Mouse (Mus musculus): Measurements from ENCODE around the gene Slc7a14. TPM values are rescaled to one million over a fixed set of nuclear protein-coding genes. Genes with fewer than 3 reads are reported as not detected.
"Not testable (repeated sequence)": the region's sequence is repeated elsewhere in the genome, so short reads cannot be mapped to it uniquely, and the experiment has no call there.

Slc7a14 gene
- polyA plus RNA-seq, 1 experiment = not detected

- H3K36me3 ChIP-seq (ENCODE audit: control insufficient read depth, insufficient read depth, low read length) = no peaks in the 10 kb centered on the region
- 78% methylated on average over 2 of the region's 2 CpGs for WGBS
- no peak for TF ChIP-seq CTCF (IDR thresholded peaks at IDR 0.05; ENCODE audit: extremely low read depth, insufficient read depth, insufficient read length, insufficient replicate concordance)
- no peak for TF ChIP-seq POLR2A (IDR thresholded peaks at IDR 0.05; ENCODE audit: low read depth, low read length)
Observed at GRCm38 (mm10) chr3:31274875-31275274, 35.3 kb downstream of the Slc7a14 start.

GRCm38 (mm10) chr3:31273247-31273646 is 36.9 kb downstream of the Slc7a14 start:
- H3K27me3 ChIP-seq (ENCODE audit: control insufficient read depth, insufficient read depth, low read length); H3K4me3 ChIP-seq (ENCODE audit: extremely low read depth, insufficient read depth, insufficient read length); DNase-seq (ENCODE audit: low read depth in 1 of 2, low spot score in 2 of 2); H3K36me3 ChIP-seq (ENCODE audit: control insufficient read depth, insufficient read depth, low read length); H3K4me1 ChIP-seq (ENCODE audit: control insufficient read depth, insufficient read depth, insufficient read length); H3K27ac ChIP-seq (ENCODE audit: insufficient read depth, low read length): not testable (repeated sequence)

More at GRCm38 (mm10) chr3:31274875-31275274, 35.3 kb downstream of the Slc7a14 start:
- H3K4me1 ChIP-seq (ENCODE audit: control insufficient read depth, insufficient read depth, insufficient read length) = no peaks in the 10 kb centered on the region
- no peak for DNase-seq (ENCODE audit: low read depth in 1 of 2, low spot score in 2 of 2)
- H3K27me3 ChIP-seq (ENCODE audit: control insufficient read depth, insufficient read depth, low read length) = no peaks in the 10 kb centered on the region
- H3K4me3 ChIP-seq (ENCODE audit: extremely low read depth, insufficient read depth, insufficient read length) = no peak overlapping the region
- H3K27ac ChIP-seq (ENCODE audit: insufficient read depth, low read length) = no peak overlapping the region

GRCm38 (mm10) chr3:31272635-31273034 is 37.5 kb downstream of the Slc7a14 start:
- no peaks in the 10 kb centered on the region for H3K36me3 ChIP-seq (ENCODE audit: control insufficient read depth, insufficient read depth, low read length)
- no peaks in the 10 kb centered on the region for H3K4me1 ChIP-seq (ENCODE audit: control insufficient read depth, insufficient read depth, insufficient read length)
- no peak for TF ChIP-seq POLR2A (IDR thresholded peaks at IDR 0.05; ENCODE audit: low read depth, low read length)
- TF ChIP-seq CTCF (IDR thresholded peaks at IDR 0.05; ENCODE audit: extremely low read depth, insufficient read depth, insufficient read length, insufficient replicate concordance) = no peak
- no peak overlapping the region for H3K4me3 ChIP-seq (ENCODE audit: extremely low read depth, insufficient read depth, insufficient read length)
- no peaks in the 10 kb centered on the region for H3K27me3 ChIP-seq (ENCODE audit: control insufficient read depth, insufficient read depth, low read length)
- no peak overlapping the region for H3K27ac ChIP-seq (ENCODE audit: insufficient read depth, low read length)
- 86% methylated on average over 2 of the region's 2 CpGs for WGBS
- no peak for DNase-seq (ENCODE audit: low read depth in 1 of 2, low spot score in 2 of 2)

- H3K27me3 ChIP-seq (ENCODE audit: control insufficient read depth, insufficient read depth, low read length) = no peaks in the 10 kb centered on the region
- H3K4me3 ChIP-seq (ENCODE audit: extremely low read depth, insufficient read depth, insufficient read length) = no peak overlapping the region
- no peak overlapping the region for H3K27ac ChIP-seq (ENCODE audit: insufficient read depth, low read length)
- no peak for DNase-seq (ENCODE audit: low read depth in 1 of 2, low spot score in 2 of 2)
- H3K36me3 ChIP-seq (ENCODE audit: control insufficient read depth, insufficient read depth, low read length) = no peaks in the 10 kb centered on the region
- H3K4me1 ChIP-seq (ENCODE audit: control insufficient read depth, insufficient read depth, insufficient read length) = no peaks in the 10 kb centered on the region
- TF ChIP-seq CTCF (IDR thresholded peaks at IDR 0.05; ENCODE audit: extremely low read depth, insufficient read depth, insufficient read length, insufficient replicate concordance) (no peak), POLR2A (IDR thresholded peaks at IDR 0.05; ENCODE audit: low read depth, low read length) (no peak)
- 43% methylated on average over 4 of the region's 4 CpGs for WGBS
Observed at GRCm38 (mm10) chr3:31269551-31270317, 40.4 kb downstream of the Slc7a14 start.

GRCm38 (mm10) chr3:31267921-31268320 is 42.3 kb downstream of the Slc7a14 start:
- no peak for TF ChIP-seq POLR2A (IDR thresholded peaks at IDR 0.05; ENCODE audit: low read depth, low read length)
- no peak for TF ChIP-seq CTCF (IDR thresholded peaks at IDR 0.05; ENCODE audit: extremely low read depth, insufficient read depth, insufficient read length, insufficient replicate concordance)
- Histone ChIP-seq H3K36me3 (ENCODE audit: control insufficient read depth, insufficient read depth, low read length) (no peaks in the 10 kb centered on the region), H3K27ac (ENCODE audit: insufficient read depth, low read length) (no peak overlapping the region), H3K27me3 (ENCODE audit: control insufficient read depth, insufficient read depth, low read length) (no peaks in the 10 kb centered on the region), H3K4me3 (ENCODE audit: extremely low read depth, insufficient read depth, insufficient read length) (no peak overlapping the region), H3K4me1 (ENCODE audit: control insufficient read depth, insufficient read depth, insufficient read length) (no peaks in the 10 kb centered on the region)
- DNase-seq (ENCODE audit: low read depth in 1 of 2, low spot score in 2 of 2) = no peak
- WGBS = 75% methylated on average over 2 of the region's 2 CpGs

GRCm38 (mm10) chr3:31266941-31267340 is 43.2 kb downstream of the Slc7a14 start:
- no peak overlapping the region for H3K27ac ChIP-seq (ENCODE audit: insufficient read depth, low read length)
- H3K4me3 ChIP-seq (ENCODE audit: extremely low read depth, insufficient read depth, insufficient read length) = no peak overlapping the region
- 87% methylated on average over 7 of the region's 7 CpGs for WGBS
- H3K27me3 ChIP-seq (ENCODE audit: control insufficient read depth, insufficient read depth, low read length) = no peaks in the 10 kb centered on the region
- no peaks in the 10 kb centered on the region for H3K36me3 ChIP-seq (ENCODE audit: control insufficient read depth, insufficient read depth, low read length)
- TF ChIP-seq CTCF (IDR thresholded peaks at IDR 0.05; ENCODE audit: extremely low read depth, insufficient read depth, insufficient read length, insufficient replicate concordance) = no peak
- TF ChIP-seq POLR2A (IDR thresholded peaks at IDR 0.05; ENCODE audit: low read depth, low read length) = no peak
- no peak for DNase-seq (ENCODE audit: low read depth in 1 of 2, low spot score in 2 of 2)
- no peaks in the 10 kb centered on the region for H3K4me1 ChIP-seq (ENCODE audit: control insufficient read depth, insufficient read depth, insufficient read length)

GRCm38 (mm10) chr3:31263535-31263934 is 46.6 kb downstream of the Slc7a14 start:
- Histone ChIP-seq H3K4me3 (ENCODE audit: extremely low read depth, insufficient read depth, insufficient read length) (no peak overlapping the region), H3K4me1 (ENCODE audit: control insufficient read depth, insufficient read depth, insufficient read length) (no peaks in the 10 kb centered on the region), H3K27me3 (ENCODE audit: control insufficient read depth, insufficient read depth, low read length) (no peaks in the 10 kb centered on the region), H3K27ac (ENCODE audit: insufficient read depth, low read length) (no peak overlapping the region), H3K36me3 (ENCODE audit: control insufficient read depth, insufficient read depth, low read length) (no peaks in the 10 kb centered on the region)
- TF ChIP-seq POLR2A (IDR thresholded peaks at IDR 0.05; ENCODE audit: low read depth, low read length) = no peak
- TF ChIP-seq CTCF (IDR thresholded peaks at IDR 0.05; ENCODE audit: extremely low read depth, insufficient read depth, insufficient read length, insufficient replicate concordance) = no peak
- no peak for DNase-seq (ENCODE audit: low read depth in 1 of 2, low spot score in 2 of 2)
- 78% methylated on average over 3 of the region's 3 CpGs for WGBS

Data from spleen, adult 2 months (tissue).